Mouse (Mus musculus) cerebellum, postnatal 36 days (tissue): Measurements from ENCODE around the gene Musk.

Source experiments
- DNase-seq, 2 experiments: peaks; one replicate each; pipeline ENCODE4 v3.0.0; 2021 to 2022; ENCODE audit warnings: mixed read lengths in 2 of 2

Musk gene

DNA sequence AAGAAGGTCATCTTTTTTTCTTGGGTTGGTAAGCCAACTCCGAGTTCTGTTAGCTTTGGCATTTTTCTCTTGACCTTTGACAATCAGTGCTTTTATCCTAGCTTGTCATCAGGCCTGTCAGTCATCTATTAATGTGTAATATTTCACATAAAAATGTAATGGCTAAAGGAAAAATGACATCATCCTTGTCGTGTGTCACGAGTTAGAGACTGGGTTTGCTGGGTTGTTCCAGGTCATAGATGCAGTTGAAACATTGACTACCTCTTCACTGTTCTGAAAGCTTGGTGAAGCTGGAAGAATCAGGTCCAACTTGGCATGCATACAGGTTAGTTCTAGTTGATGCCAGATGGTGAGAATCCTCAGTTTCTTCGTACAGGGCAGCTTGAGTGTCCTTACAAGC, 34.5 kb downstream of the Musk start:
- no peak for DNase-seq

GRCm38 (mm10) chr4:58326746-58327145, 41.0 kb downstream of the Musk start:
- no peak for DNase-seq

- no peak for DNase-seq
These were observed 42.5 kb downstream of the Musk start for GRCm38 (mm10) chr4:58328231-58328630.

- DNase-seq: no peak
These were observed 44.3 kb downstream of the Musk start for GRCm38 (mm10) chr4:58330016-58330415.

DNA sequence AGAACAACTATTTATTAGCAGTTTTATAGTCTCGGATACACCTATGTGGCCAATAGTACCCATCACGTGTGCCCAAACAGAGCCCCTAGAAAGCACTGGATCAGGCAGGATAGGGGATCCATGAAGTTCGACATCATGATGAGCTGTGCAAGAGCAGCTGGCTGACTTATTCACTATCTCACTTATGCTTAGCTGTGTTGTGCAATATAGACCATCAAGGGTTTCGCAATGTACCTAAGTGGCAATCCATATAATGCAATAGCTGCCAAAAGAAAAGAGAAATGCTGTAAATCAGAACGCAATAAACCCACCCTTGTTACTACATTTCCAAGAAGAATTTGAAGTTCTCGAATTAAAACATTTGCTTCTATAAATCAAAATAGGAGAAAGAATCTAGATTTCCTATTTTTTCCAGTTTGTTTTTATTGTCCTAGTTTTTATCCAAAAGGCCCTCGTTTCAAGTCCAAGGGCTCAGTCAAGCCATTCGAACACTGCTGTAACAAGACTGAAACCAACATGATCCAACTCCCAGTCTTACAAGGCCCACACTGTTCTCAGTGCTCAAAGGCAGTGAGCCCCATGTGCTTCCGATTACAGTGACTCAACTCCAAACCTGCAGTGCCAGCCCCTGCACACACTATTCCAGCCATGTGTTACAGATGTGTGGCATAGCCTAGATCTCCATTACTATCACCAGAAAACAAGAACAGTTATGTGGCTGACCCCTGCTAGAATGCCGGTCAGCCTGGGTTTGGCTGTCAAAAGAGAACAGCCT, 45.3 kb downstream of the Musk start:
- no peak for DNase-seq

GRCm38 (mm10) chr4:58332394-58332793, 46.6 kb downstream of the Musk start:
- DNase-seq: no peak

DNA sequence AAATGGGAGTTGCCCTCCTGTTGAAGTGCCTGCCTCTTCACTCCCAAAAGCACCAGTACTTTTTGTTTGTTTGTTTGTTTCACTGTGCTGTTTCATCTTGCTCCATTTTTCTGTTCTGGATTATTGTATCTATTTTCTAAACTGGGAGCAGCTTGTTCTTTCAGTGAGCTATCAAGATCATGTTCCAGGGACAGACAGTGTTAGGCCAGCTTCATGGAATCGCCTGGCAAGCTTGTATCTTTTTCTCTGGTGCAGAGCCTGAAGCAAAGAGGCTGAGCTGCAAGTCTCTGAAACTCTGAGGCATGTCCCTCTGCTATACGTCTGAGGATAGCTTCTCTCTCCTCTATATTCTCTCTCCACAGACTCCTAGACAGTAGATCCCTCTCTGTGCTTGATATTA, 50.5 kb downstream of the Musk start:
- DNase-seq: no peak

- no peak for DNase-seq
These were observed 53.5 kb downstream of the Musk start for GRCm38 (mm10) chr4:58339226-58339625.

DNA sequence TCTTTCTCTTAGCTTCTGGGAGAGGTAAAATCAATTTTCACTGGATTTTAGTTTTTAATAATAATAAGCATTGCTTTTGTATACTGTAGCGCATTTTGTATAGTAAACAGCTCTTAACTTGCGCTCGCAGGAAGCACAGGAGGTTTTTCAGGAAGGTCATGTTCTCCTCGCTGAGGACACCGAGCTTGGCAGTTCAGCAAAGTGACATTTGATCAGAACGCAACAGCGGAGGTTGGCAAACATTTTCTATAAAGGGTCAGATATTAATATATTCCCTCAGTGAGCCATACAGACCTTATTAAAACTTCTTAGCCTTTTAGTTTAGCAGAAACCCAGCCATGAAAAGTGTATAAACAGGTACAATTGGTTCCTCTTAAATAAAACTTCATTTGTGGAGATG, 64.4 kb downstream of the Musk start:
- no peak for DNase-seq

- no peak for DNase-seq
These were observed 65.4 kb downstream of the Musk start for GRCm38 (mm10) chr4:58351165-58351564.

DNA sequence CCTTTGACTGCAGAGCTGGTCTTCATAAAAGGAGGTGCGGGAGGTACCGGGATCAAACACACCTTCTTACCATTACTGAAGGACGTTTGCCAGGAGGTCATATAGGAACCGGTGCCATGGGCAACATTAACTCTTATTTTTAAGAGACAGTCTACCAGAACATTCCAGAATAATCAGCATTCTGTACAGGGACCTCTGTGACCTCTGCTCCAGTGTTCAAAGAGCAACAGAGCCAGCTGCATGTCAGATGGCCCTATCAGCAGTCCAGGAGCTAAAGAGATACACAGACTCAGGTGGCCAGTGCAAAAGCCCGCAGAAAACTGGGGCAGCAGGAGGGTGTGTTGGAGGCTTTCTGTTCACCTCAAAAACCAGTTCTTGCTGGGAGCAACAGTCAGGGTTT, 65.8 kb downstream of the Musk start:
- DNase-seq: no peak

GRCm38 (mm10) chr4:58358996-58359395, 73.2 kb downstream of the Musk start:
- no peak for DNase-seq

DNA sequence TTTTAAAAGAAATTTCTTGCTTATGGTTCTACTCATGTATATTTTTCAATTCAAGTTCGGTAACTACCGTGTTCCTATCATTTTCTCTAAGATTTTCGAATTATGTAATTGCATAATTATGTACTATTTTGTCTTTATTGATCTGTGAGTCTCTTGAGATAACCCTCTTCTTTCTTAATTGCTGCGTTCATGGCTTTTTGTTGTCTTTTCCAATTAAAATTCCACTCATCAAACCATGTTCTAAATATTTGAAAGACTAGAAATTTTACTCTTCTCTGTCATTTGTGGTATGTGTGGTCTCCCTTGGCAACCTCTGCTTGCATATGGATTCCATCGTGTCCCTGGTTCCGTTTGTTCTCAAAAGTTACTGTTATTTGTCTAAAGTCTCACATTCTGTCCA, 79.6 kb downstream of the Musk start:
- DNase-seq: no peak

DNA sequence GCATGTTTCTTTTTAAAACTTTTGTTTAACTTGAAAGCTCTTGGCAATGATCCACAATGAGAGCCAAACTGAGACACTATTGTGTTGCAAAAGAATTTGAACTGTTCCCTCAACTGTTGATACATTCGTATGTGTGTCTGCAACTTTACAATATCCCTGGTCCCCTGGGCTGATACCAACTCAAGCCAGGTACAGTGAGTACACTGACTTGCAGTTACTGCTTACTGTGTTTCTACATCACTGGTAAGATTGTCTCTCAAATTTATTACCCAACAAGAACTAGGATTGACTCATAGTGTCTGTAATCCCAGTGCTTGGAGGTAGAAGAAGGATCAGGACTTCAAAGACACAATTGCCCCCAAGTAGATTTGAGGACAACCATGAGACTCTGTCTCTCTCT, 85.3 kb downstream of the Musk start:
- no peak for DNase-seq

DNA sequence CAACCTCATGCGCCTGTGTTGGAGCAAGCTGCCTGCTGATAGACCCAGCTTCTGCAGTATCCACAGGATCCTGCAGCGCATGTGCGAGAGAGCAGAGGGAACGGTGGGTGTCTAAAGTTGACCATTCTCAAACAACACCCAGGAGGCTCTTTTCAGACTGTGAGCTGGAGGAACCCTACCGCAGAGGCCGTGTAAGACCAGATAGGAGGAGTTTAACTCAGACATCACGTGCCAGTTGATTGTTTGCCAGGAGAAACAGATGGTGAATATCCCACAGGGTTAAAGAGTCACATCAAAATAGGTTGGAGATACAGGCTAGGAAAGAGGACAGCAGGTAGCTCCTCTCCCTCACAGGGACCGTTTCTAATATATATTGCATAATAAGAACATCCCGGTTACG, 87.8 kb downstream of the Musk start:
- peak; percentile 66 to 85 for DNase-seq

GRCm38 (mm10) chr4:58374141-58374870, 88.5 kb downstream of the Musk start:
- DNase-seq: peak; percentile 80 to 81

DNA sequence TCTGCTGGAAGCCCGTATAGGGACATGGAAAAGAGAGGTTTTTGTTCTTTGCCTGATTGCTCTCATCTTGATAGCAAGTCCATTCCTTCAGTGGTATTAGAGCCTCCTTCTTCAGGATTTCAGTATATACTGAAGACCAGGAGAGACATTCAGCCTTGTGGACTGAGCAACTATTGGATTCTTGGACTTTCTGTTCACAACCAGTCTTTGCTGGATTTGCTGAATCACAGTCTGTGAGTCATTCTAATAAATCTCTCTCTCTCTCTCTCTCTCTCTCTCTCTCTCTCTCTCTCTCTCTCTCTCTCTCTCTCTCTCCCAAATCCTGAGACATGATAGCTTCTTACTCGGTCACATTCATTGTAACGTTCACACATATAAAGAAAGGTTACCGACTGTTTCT, 93.4 kb downstream of the Musk start:
- no peak for DNase-seq

- DNase-seq: peak; percentile 13 to 34
These were observed 115.1 kb downstream of the Musk start for GRCm38 (mm10) chr4:58400861-58401341.

DNA sequence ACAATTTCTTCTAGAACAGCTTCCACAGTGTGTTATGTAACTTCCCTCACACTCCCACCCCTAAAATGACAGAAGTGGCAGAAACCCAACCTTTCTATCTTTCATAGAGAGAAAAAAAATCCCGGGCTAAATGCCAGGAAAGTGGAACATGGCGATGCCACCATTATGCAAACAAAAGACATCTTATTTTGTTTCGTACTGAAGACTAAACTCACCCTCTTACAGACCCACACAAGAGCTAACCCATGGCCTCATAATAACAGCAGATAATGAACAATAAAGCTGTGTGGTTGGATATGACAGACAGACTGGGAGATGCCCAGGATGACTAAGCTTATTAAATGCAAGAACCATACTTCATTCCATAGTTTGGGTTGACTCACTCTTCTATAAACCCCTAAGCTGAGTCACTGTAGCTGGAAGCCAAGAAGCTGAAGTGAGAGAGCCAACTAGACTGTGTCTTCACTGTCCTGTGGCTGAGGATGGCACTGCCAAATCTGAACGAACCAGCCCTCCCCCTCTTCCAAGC, 116.3 kb downstream of the Musk start:
- DNase-seq: no peak

DNA sequence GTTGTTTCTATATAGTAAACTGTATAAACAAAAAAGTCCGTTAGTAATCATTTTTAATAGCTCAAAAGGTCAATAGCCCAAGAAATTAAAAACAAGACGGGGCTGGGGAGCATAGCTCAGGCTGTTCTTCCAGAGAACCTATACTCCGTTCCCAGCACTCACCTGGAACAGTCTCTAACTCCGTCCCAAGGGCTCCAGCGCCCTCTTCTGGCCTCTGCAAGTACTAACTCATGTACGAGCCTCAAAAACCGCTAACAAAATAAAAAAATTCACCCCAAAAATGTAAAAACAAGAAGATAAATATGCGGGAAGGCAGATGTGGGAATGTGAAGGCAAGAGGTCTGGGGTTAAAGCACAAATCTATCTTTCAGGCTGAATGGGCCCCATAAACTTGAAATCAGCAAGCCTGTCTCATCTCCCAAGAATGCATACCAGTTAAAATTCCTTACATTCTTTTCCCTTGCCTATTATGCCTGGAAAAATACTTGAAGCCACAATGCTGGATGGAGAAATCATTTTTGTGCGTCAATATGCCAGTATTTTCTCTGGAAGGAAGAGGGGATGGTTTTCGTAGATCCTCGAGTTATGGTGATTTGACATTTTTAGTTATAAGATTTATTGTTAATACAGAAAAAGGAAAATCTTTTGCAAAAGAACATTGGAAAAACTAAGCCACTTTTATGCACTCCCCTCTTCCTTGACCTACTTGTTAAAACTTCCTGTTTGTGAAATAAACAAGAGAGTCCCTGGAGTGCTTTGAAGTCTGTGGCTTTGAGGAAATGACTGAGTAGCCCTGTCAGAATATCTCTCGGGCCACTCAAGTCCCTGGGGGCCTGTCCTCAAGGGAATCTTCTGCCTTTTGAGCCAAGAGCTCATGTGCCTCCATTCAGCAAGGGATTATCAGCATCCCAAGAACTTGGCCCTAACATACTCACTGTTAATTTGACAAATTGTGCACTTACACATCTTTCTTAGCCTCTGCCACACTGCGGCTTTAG, 127.7 kb downstream of the Musk start:
- no peak for DNase-seq

- DNase-seq: no peak
These were observed 129.8 kb downstream of the Musk start for GRCm38 (mm10) chr4:58415537-58415936.

- DNase-seq: no peak
These were observed 131.6 kb downstream of the Musk start for GRCm38 (mm10) chr4:58417319-58417718.

GRCm38 (mm10) chr4:58419225-58419624, 133.5 kb downstream of the Musk start:
- DNase-seq: no peak
